Mouse (Mus musculus) CH12.LX (cell line): ENCODE measurements around the gene Dennd2a. TPM values are rescaled to one million over a fixed set of nuclear protein-coding genes. Genes with fewer than 3 reads are reported as not detected.
A peak's percentile ranks its signal among the peaks of the same experiment; 100 is the strongest.

Source experiments
- DNase-seq: peaks from one replicate; pipeline ENCODE4 v3.0.0-alpha.2; 2013; ENCODE audit errors: extremely low read depth
- H3K27ac ChIP-seq: 2 replicates; pipeline ENCODE4 v1.5.1; 2012; ENCODE audit warnings: low read depth, mild to moderate bottlenecking, control low read depth, moderate library complexity; ENCODE audit not compliant: insufficient read depth
- H3K27me3 ChIP-seq: replicated peaks from 2 replicates; pipeline ENCODE3; 2012; ENCODE audit warnings: inconsistent platforms
- H3K36me3 ChIP-seq, 2 experiments: replicated peaks in 1 of 2; 2 replicates each; pipeline versions ENCODE3 to v1.6.1; 2012; ENCODE audit warnings: inconsistent platforms in 1 of 2, low read length in 1 of 2, mild to moderate bottlenecking in 1 of 2, mixed read lengths in 1 of 2, moderate library complexity in 1 of 2; ENCODE audit not compliant: control insufficient read depth in 1 of 2, insufficient read depth in 1 of 2
- H3K4me1 ChIP-seq, 2 experiments: 2 replicates each; pipeline ENCODE4 v1.6.1; 2012; ENCODE audit warnings: inconsistent platforms in 1 of 2, moderate library complexity in 1 of 2; ENCODE audit not compliant: insufficient read depth in 2 of 2, control insufficient read depth in 1 of 2
- H3K4me2 ChIP-seq: 2 replicates; pipeline ENCODE4 v1.6.1; 2012; ENCODE audit warnings: low read depth, mild to moderate bottlenecking, control low read depth; ENCODE audit not compliant: poor library complexity, insufficient read depth, severe bottlenecking
- H3K4me3 ChIP-seq, 3 experiments: fragments of 150-350 bp in 1 of 3; sonication (generic) in 1 of 3; replicated peaks in 1 of 3; 2 replicates each; pipeline versions ENCODE3 to v1.5.1; 2011 to 2012; ENCODE audit warnings: low read depth in 2 of 3, low read length in 2 of 3, mild to moderate bottlenecking in 2 of 3, moderate library complexity in 2 of 3, control low read depth in 1 of 3, improper control_type of control experiment in 1 of 3, inconsistent platforms in 1 of 3, mixed read lengths in 1 of 3; ENCODE audit not compliant: poor library complexity in 1 of 3
- H3K79me2 ChIP-seq: replicated peaks from 2 replicates; pipeline ENCODE4 v1.6.1; 2012; ENCODE audit warnings: mild to moderate bottlenecking, moderate library complexity; ENCODE audit not compliant: control insufficient read depth, poor library complexity, insufficient read depth, severe bottlenecking; ENCODE audit errors: extremely low read depth
- H3K9ac ChIP-seq: 2 replicates; pipeline ENCODE4 v1.6.1; 2012; ENCODE audit warnings: low read depth, mild to moderate bottlenecking, control low read depth, moderate library complexity; ENCODE audit not compliant: insufficient read depth
- H3K9me3 ChIP-seq: replicated peaks from 2 replicates; pipeline ENCODE3; 2012; ENCODE audit warnings: low read length, inconsistent platforms, mixed read lengths
- CTCF ChIP-seq, 2 experiments: IDR thresholded peaks in 1 of 2; conservative IDR thresholded peaks in 1 of 2; 2 replicates each; pipeline ENCODE4 v1.5.1; 2011 to 2012; ENCODE audit warnings: low read depth in 2 of 2, low read length in 2 of 2, improper control_type of control experiment in 1 of 2, inconsistent platforms in 1 of 2, mild to moderate bottlenecking in 1 of 2, moderate library complexity in 1 of 2
- RAD21 ChIP-seq: IDR thresholded peaks from 2 replicates; pipeline ENCODE4 v1.6.1; 2011; ENCODE audit warnings: low read depth, mild to moderate bottlenecking, low read length, improper control_type of control experiment, moderate library complexity
- ZMIZ1 ChIP-seq: IDR thresholded peaks from 2 replicates; pipeline ENCODE4 v1.6.1; 2012; ENCODE audit warnings: low read depth, mild to moderate bottlenecking, inconsistent platforms, low read length, improper control_type of control experiment
- dilution Hi-C: fragments of 300-500 bp; cut with MboI; formaldehyde crosslinking; loops from 2 replicates; pipeline ENCODE4 v1.14.3; 2020; ENCODE audit warnings: low sequenced_read_pairs; ENCODE audit not compliant: extremely low pct_unique_long_range_greater_than_20kb, extremely low pct_ligation_motif_present
- in situ Hi-C: fragments of 300-500 bp; cut with MboI; formaldehyde crosslinking; loops from 3 replicates; pipeline ENCODE4 v1.14.3; 2019; ENCODE audit warnings: low sequenced_read_pairs, low pct_ligation_motif_present, low pct_unique_long_range_greater_than_20kb, mixed read lengths
- polyA plus RNA-seq: library from polyadenylated mRNA; unstranded; fragments of >175 nt; gene quantifications from 2 replicates; pipeline ENCODE4 v1.2.1, GENCODE M21; 2012; ENCODE audit warnings: low read depth; ENCODE audit not compliant: insufficient read length
- total RNA-seq, 2 experiments: library from RNA; depleted of rRNA; stranded (reverse); fragments of 300-350 nt in 1 of 2; fragments of >200 nt in 1 of 2; gene quantifications; 2 replicates each; pipeline ENCODE4 v1.2.3; 2012 to 2014

Dennd2a gene
- total and polyA plus RNA-seq, 3 experiments, result 3.7 to 10.6 (median 9.1) TPM

- H3K9ac ChIP-seq, result no peak overlapping the region
- in situ Hi-C loops (no loop called here), dilution Hi-C loops (no loop called here)
- H3K9me3 ChIP-seq, result no peaks in the 10 kb centered on the region
- H3K79me2 ChIP-seq, result peaks cover 36% of the 10 kb centered on the region
- DNase-seq, result no peak
- H3K4me1 ChIP-seq, result peaks cover 2 to 21% of the 10 kb centered on the region in 2 experiments; a peak in 2 of 4 replicates
- no peak overlapping the region for H3K4me2 ChIP-seq
- H3K27me3 ChIP-seq, result no peaks in the 10 kb centered on the region
- no peak overlapping the region for H3K4me3 ChIP-seq
- TF ChIP-seq RAD21 (peak; percentile 31), ZMIZ1 (no peak), CTCF (conservative IDR thresholded peaks at IDR 0.05 in 1 of 2, IDR thresholded peaks at IDR 0.05 in 1 of 2; ENCODE audit: low read depth in 2 of 2, low read length in 2 of 2) (peak in 1 of 2 experiments; percentile 38; a peak in 2 of 4 replicates)
- TF ChIP-seq, all 38 proteins: peak for 2
- Histone ChIP-seq H3K36me3 (peaks cover 6 to 16% of the 10 kb centered on the region in 2 experiments), H3K27ac (no peak overlapping the region)
Measured at GRCm38 (mm10) chr6:39414106-39414505, 143.6 kb downstream of the Dennd2a start.

Other genes starting within 250 kb of the Dennd2a start
- 6.5 and 8.0 TPM in 2 replicates for gene Slc37a3, start 180.2 kb downstream of the Dennd2a start, total RNA-seq (2012; rRNA removed)
- 2.6 and 4.5 TPM in 2 replicates for gene Slc37a3, start 180.2 kb downstream of the Dennd2a start, total RNA-seq (2014; rRNA removed)
- 5.6 and 8.7 TPM in 2 replicates for gene Slc37a3, start 180.2 kb downstream of the Dennd2a start, polyA plus RNA-seq
- 2.4 and 3.3 TPM in 2 replicates for gene Rab19, start 176.7 kb downstream of the Dennd2a start, total RNA-seq (2012; rRNA removed)
- gene Rab19, start 176.7 kb downstream of the Dennd2a start, total RNA-seq (2014; rRNA removed), result 0.19 TPM in 1 of 2 replicates, not detected in the other
- gene Rab19, start 176.7 kb downstream of the Dennd2a start, polyA plus RNA-seq, result 0.56 and 0.63 TPM in 2 replicates
- gene Mkrn1, start 137.4 kb downstream of the Dennd2a start, total RNA-seq (2012; rRNA removed), result 44.2 and 50.3 TPM in 2 replicates
- gene Mkrn1, start 137.4 kb downstream of the Dennd2a start, total RNA-seq (2014; rRNA removed), result 39.3 and 45.1 TPM in 2 replicates
- 43.7 and 53.7 TPM in 2 replicates for gene Mkrn1, start 137.4 kb downstream of the Dennd2a start, polyA plus RNA-seq
- gene Adck2, start 16.0 kb upstream of the Dennd2a start, total RNA-seq (2012; rRNA removed), result 10.1 and 16.5 TPM in 2 replicates
- gene Adck2, start 16.0 kb upstream of the Dennd2a start, total RNA-seq (2014; rRNA removed), result 4.8 and 5.6 TPM in 2 replicates
- gene Adck2, start 16.0 kb upstream of the Dennd2a start, polyA plus RNA-seq, result 15.9 and 17.7 TPM in 2 replicates
- 1.6 and 2.6 TPM in 2 replicates for gene Gm42420, start 27.9 kb upstream of the Dennd2a start, total RNA-seq (2012; rRNA removed)
- gene Gm42420, start 27.9 kb upstream of the Dennd2a start, total RNA-seq (2014; rRNA removed), result 0.66 and 1.6 TPM in 2 replicates
- 2.1 and 2.2 TPM in 2 replicates for gene Gm42420, start 27.9 kb upstream of the Dennd2a start, polyA plus RNA-seq
- 162 and 165 TPM in 2 replicates for gene Ndufb2, start 34.7 kb upstream of the Dennd2a start, total RNA-seq (2012; rRNA removed)
- gene Ndufb2, start 34.7 kb upstream of the Dennd2a start, total RNA-seq (2014; rRNA removed), result 154 and 225 TPM in 2 replicates
- 90.9 and 96.4 TPM in 2 replicates for gene Ndufb2, start 34.7 kb upstream of the Dennd2a start, polyA plus RNA-seq
- gene Braf, start 167.6 kb upstream of the Dennd2a start, total RNA-seq (2012; rRNA removed), result 9.7 and 9.8 TPM in 2 replicates
- 10.9 and 11.2 TPM in 2 replicates for gene Braf, start 167.6 kb upstream of the Dennd2a start, total RNA-seq (2014; rRNA removed)
- gene Braf, start 167.6 kb upstream of the Dennd2a start, polyA plus RNA-seq, result 15.7 and 21.8 TPM in 2 replicates